In genomic region chr17:36943691-36944090, GRCm38 (mm10) we compare ENCODE assay signal across 9 mouse cellular contexts. TPM values are rescaled to one million over a fixed set of nuclear protein-coding genes. Genes with fewer than 3 reads are reported as not detected.
DNase-seq lines count a peak whose midpoint lies in the region; ATAC-seq and TF ChIP-seq lines count a peak whose summit lies in the region.
"Had no signal": no experiment of that assay in that cellular context is flagged by ENCODE, and none has a peak within 500 bp of the region (broad histone marks: within the 10 kb centered on the region; RNA-seq: fewer than 3 reads in every experiment).

No protein-coding gene starts in this region.

- 34% methylated on average over 5 of the region's 5 CpGs for WGBS in hindbrain, embryonic 13.5 days
- WGBS in midbrain, embryonic 16.5 days: 34% methylated on average over 5 of the region's 5 CpGs

- ATAC-seq in hindbrain, embryonic 13.5 days (ENCODE audit: low FRiP score): no peak
- no peak for ATAC-seq in midbrain, embryonic 16.5 days

- H3K27me3 ChIP-seq in hindbrain, embryonic 13.5 days: peaks cover 63% of the 10 kb centered on the region
- H3K27me3 ChIP-seq in midbrain, embryonic 16.5 days (ENCODE audit: control insufficient read depth, insufficient read depth, low read depth, low read length): peaks cover 23% of the 10 kb centered on the region

- peak overlapping the region; percentile 89 for H3K27ac ChIP-seq in left cerebral cortex, adult 2 months
- no peak overlapping the region for H3K27ac ChIP-seq in hindbrain, embryonic 13.5 days
- H3K27ac ChIP-seq in midbrain, embryonic 16.5 days (ENCODE audit: low read length): no peak overlapping the region

- H3K9ac ChIP-seq in hindbrain, embryonic 13.5 days: no peak overlapping the region
- H3K9ac ChIP-seq in midbrain, embryonic 16.5 days (ENCODE audit: low read depth, low read length): no peak overlapping the region

- peak; percentile 28 for DNase-seq in cerebellum, adult 8-10 months
- no peak for DNase-seq in cerebellum, adult 11 months
- no peak for DNase-seq in left cerebral cortex, adult 2 months (ENCODE audit: extremely low spot score in 1 of 2, low spot score in 2 of 2)
- DNase-seq in left cerebral cortex, postnatal 10 days (ENCODE audit: extremely low spot score in 1 of 2, low spot score in 2 of 2): no peak
- no peak for DNase-seq in left cerebral cortex, postnatal 25 days (ENCODE audit: low spot score in 2 of 2)
- no peak for DNase-seq in right cerebral cortex, adult 18-20 months

- intact Hi-C loops in left cerebral cortex, adult 2 months (cut with DNase I): loop anchor here (2.0 kb wide), 1 partner anchor 15 kb away; no protein-coding TSS in a partner anchor
- intact Hi-C loops in left cerebral cortex, postnatal 10 days (cut with DNase I): no loop called here
- intact Hi-C loops in left cerebral cortex, postnatal 25 days (cut with DNase I): no loop called here

- peaks cover 33% of the 10 kb centered on the region for H3K4me1 ChIP-seq in hindbrain, embryonic 13.5 days (replicated peaks)
- peaks cover 17% of the 10 kb centered on the region for H3K4me1 ChIP-seq in midbrain, embryonic 16.5 days (ENCODE audit: control insufficient read depth, insufficient read depth, low read length)

- TF ChIP-seq CTCF in left cerebral cortex, adult 2 months (IDR thresholded peaks at IDR 0.05): no peak

- no peaks in the 10 kb centered on the region for H3K9me3 ChIP-seq in hindbrain, embryonic 13.5 days
- H3K9me3 ChIP-seq in midbrain, embryonic 16.5 days (replicated peaks; ENCODE audit: control insufficient read depth, low read length, poor library complexity, severe bottlenecking): no peaks in the 10 kb centered on the region

- peak overlapping the region; percentile 76; the same call in 1 of the 2 replicates for H3K4me2 ChIP-seq in hindbrain, embryonic 13.5 days
- peak overlapping the region; percentile 70 for H3K4me2 ChIP-seq in midbrain, embryonic 16.5 days (ENCODE audit: low read length)

- peaks cover 5% of the 10 kb centered on the region for H3K36me3 ChIP-seq in hindbrain, embryonic 13.5 days
- 0 out of 2 replicates have a peak, but pooled peaks cover under 1% of the 10 kb centered on the region for H3K36me3 ChIP-seq in midbrain, embryonic 16.5 days (ENCODE audit: control insufficient read depth, insufficient read depth, low read length)

- H3K4me3 ChIP-seq in left cerebral cortex, adult 2 months: peak overlapping the region; percentile 58
- no peak overlapping the region; the same call in 1 of the 2 replicates for H3K4me3 ChIP-seq in hindbrain, embryonic 13.5 days
- H3K4me3 ChIP-seq in midbrain, embryonic 16.5 days (ENCODE audit: low read depth, low read length): peak overlapping the region; percentile 42

RNA-seq across cellular contexts. Expression of gene Rnf39, which starts 1.0 kb away (rescaled TPM):
- total RNA-seq in left cerebral cortex, adult 2 months (2021): 10 to 100 TPM in 1 of 2 experiments, 1 to 10 TPM in 1; 8.2 to 12.5 TPM
- total RNA-seq in left cerebral cortex, postnatal 10 days (2021): 1 to 10 TPM; 1.3 to 2.6 TPM
- polyA plus RNA-seq in hindbrain, embryonic 13.5 days (2015; fragmentation: Nextera tagmentation; extraction: Ambion mirVana): 0.69 and 1.3 TPM in 2 replicates
- polyA plus RNA-seq in midbrain, embryonic 16.5 days (2015; fragmentation: Nextera tagmentation; extraction: Ambion mirVana): 1.7 and 2.0 TPM in 2 replicates
- total RNA-seq in left cerebral cortex, postnatal 25 days (2021): 1 to 10 TPM; 5.4 to 7.4 TPM

RNA-seq across cellular contexts. Expression of gene Ppp1r11, which starts 7.8 kb away (rescaled TPM):
- 100 to 1,000 TPM; 132 to 146 TPM for total RNA-seq in left cerebral cortex, adult 2 months (2021)
- 10 to 100 TPM; 89.7 to 90.6 TPM for total RNA-seq in left cerebral cortex, postnatal 10 days (2021)
- 163 and 169 TPM in 2 replicates for polyA plus RNA-seq in hindbrain, embryonic 13.5 days (2015; fragmentation: Nextera tagmentation; extraction: Ambion mirVana)
- polyA plus RNA-seq in midbrain, embryonic 16.5 days (2015; fragmentation: Nextera tagmentation; extraction: Ambion mirVana): 158 and 166 TPM in 2 replicates
- 100 to 1,000 TPM; 119 to 132 TPM for total RNA-seq in left cerebral cortex, postnatal 25 days (2021)

RNA-seq across cellular contexts. Expression of gene Znrd1, which starts 14.7 kb away (rescaled TPM):
- total RNA-seq in left cerebral cortex, adult 2 months (2021): 10 to 100 TPM; 30.6 to 31.6 TPM
- 10 to 100 TPM; 25.3 to 27.8 TPM for total RNA-seq in left cerebral cortex, postnatal 10 days (2021)
- 66.4 and 67.7 TPM in 2 replicates for polyA plus RNA-seq in hindbrain, embryonic 13.5 days (2015; fragmentation: Nextera tagmentation; extraction: Ambion mirVana)
- polyA plus RNA-seq in midbrain, embryonic 16.5 days (2015; fragmentation: Nextera tagmentation; extraction: Ambion mirVana): 47.3 and 52.3 TPM in 2 replicates
- 10 to 100 TPM; 29.8 to 34.5 TPM for total RNA-seq in left cerebral cortex, postnatal 25 days (2021)

RNA-seq across cellular contexts. Expression of gene Znrd1as, which starts 14.7 kb away (rescaled TPM):
- total RNA-seq in left cerebral cortex, adult 2 months (2021): 1 to 10 TPM; 5.3 to 6.2 TPM
- total RNA-seq in left cerebral cortex, postnatal 10 days (2021): 1 to 10 TPM; 2.8 to 3.5 TPM
- 5.7 and 6.3 TPM in 2 replicates for polyA plus RNA-seq in hindbrain, embryonic 13.5 days (2015; fragmentation: Nextera tagmentation; extraction: Ambion mirVana)
- 4.7 and 6.5 TPM in 2 replicates for polyA plus RNA-seq in midbrain, embryonic 16.5 days (2015; fragmentation: Nextera tagmentation; extraction: Ambion mirVana)
- total RNA-seq in left cerebral cortex, postnatal 25 days (2021): 1 to 10 TPM; 5.0 to 5.2 TPM

RNA-seq across cellular contexts. Expression of gene 2410137M14Rik, which starts 37.3 kb away (rescaled TPM):
- total RNA-seq in left cerebral cortex, adult 2 months (2021): not detected
- under 1 TPM in 1 of 2 experiments, not detected in 1; 0.87 TPM for total RNA-seq in left cerebral cortex, postnatal 10 days (2021)
- polyA plus RNA-seq in hindbrain, embryonic 13.5 days (2015; fragmentation: Nextera tagmentation; extraction: Ambion mirVana): 0.47 TPM in 1 of 2 replicates, not detected in the other
- 0.42 and 0.44 TPM in 2 replicates for polyA plus RNA-seq in midbrain, embryonic 16.5 days (2015; fragmentation: Nextera tagmentation; extraction: Ambion mirVana)
- under 1 TPM in 1 of 2 experiments, not detected in 1; 0.66 TPM for total RNA-seq in left cerebral cortex, postnatal 25 days (2021)
- polyA plus RNA-seq: neural tube, embryonic 11.5 days had no signal
